Mouse (Mus musculus) heart, postnatal 10 days (tissue): ENCODE results near the gene Ctc1. TPM values are rescaled to one million over a fixed set of nuclear protein-coding genes. Genes with fewer than 3 reads are reported as not detected.

ENCODE experiments used
- DNase-seq, 2 experiments: peaks; one replicate each; pipeline ENCODE4 v3.0.0; 2021
- intact Hi-C: fragments of 180-260 bp; cut with DNase I; formaldehyde crosslinking; loops from one replicate; pipeline ENCODE4 v1.15.1; 2025
- microRNA-seq, 2 experiments: library from miRNA; unstranded; fragments of <30 nt; microRNA quantifications; one replicate each; pipeline ENCODE4 v1.2.0; 2022
- total RNA-seq, 2 experiments: library from RNA; stranded (reverse); gene quantifications; 2 replicates each; pipeline ENCODE4 v1.2.3; 2021

Ctc1 gene
- total RNA-seq, 2 experiments from 2014 or later: 21.9 to 26.6 TPM

DNA sequence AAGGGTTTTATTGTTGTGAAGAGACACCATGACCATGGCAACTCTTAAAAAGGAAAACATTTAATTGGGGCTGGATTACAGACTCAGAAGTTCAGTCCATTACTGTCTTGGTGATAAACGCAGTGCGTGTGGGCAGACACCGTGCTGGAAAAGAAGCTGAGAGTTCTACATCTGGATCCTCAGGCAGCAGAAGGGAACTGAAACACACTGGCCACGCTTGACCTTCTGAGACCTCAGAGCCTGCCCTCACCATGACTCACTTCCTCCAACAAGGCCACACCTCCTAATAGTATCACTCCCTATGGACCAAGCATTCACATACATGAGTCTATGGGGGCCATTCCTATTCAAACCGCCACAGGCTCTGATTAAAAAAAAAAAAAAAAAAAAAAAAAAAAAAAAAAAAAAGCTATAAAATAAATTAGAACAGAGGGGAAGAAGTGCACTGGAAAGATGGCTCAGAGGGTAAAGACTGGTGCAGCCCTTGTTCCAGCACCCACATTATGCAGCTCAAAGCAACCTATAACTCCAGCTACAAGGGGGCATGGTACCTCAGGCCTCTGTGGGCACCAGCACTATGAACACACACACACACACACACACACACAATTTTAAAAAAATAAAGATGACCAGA is 63.2 kb downstream of the Ctc1 start:
- DNase-seq: peak; percentile 35 to 39
- intact Hi-C loops: no loop called here

DNA sequence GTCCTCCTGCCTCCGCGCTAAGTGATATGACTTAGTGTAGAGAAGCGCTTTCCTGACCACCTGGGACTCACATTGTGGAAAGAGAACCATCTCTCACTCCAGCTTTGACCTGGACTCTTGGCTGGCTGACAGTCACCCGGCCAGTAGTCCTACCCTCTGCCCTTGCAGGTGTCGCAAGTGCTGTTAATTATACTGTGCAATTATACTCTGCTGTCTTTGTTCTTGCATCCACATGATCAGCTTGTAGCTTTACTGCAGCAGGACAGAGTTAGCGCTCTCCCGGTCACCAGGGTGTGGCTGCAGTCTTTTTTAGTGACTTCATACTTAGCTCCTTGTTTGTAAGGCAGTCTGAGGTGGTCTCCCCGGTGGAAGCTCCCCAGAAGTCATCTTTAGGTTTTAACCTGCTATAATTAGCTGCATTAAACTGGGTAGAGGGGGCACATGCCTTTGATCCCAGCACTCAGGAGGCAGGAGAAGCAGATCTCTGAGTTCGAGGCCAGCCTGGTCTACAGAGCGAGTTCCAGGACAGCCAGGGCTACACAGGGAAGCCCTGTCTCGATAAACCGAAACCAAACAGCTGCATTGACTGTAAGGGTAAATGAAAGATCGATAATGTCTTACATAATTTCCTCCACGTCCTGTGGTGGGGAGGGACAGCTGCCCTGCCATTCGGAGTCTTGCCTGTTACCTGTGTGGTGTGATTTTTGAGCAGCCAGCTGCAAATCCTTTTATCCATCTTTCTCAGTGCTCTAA is 64.6 kb downstream of the Ctc1 start:
- intact Hi-C loops: no loop called here
- no peak for DNase-seq

- intact Hi-C loops: no loop called here
- DNase-seq: no peak
Measured at GRCm38 (mm10) chr11:69080855-69081222, 65.1 kb downstream of the Ctc1 start.

DNA sequence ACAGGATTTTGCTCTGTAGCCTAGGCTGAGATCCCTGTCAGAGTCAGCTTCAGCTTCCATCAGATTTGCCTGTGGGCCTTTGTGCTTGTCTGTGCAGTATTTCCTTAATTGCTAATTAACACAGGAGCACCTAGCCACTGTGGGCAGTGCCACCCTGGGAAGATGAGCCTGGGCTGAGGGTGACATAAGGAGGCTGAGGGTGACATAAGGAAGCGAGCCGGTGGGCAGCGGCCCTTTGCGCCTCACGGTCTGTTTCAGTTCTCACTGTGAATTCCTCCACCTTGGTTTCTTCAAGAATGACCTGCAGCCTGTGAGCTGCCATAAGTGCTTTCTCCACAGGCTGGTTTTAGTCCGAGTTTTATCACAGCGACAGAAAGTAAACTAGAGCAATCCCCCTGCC is 65.9 kb downstream of the Ctc1 start:
- intact Hi-C loops: no loop called here
- no peak for DNase-seq

- no peak for DNase-seq
- intact Hi-C loops: no loop called here
Measured at GRCm38 (mm10) chr11:69085608-69086007, 69.9 kb downstream of the Ctc1 start.

Small RNAs within 50 kb of the gene (microRNA-seq; reads per million reads assigned to microRNA genes)
- 0.24 to 0.35 reads per million in 2 experiments for gene Mir3062

Other genes starting within 250 kb of the Ctc1 start
- gene Ndel1, start 144.1 kb upstream of the Ctc1 start, total RNA-seq: 10 to 100 TPM; 67.3 to 70.9 TPM
- under 1 TPM; 0.10 to 0.17 TPM for gene Rnf222, start 127.4 kb upstream of the Ctc1 start, total RNA-seq
- gene Rpl26, start 114.3 kb upstream of the Ctc1 start, total RNA-seq: 100 to 1,000 TPM; 777 to 828 TPM
- not detected for gene Odf4, start 88.8 kb upstream of the Ctc1 start, total RNA-seq
- gene Arhgef15, start 58.4 kb upstream of the Ctc1 start, total RNA-seq: 10 to 100 TPM; 43.2 to 49.6 TPM
- 1 to 10 TPM; 3.4 to 4.3 TPM for gene Slc25a35, start 47.8 kb upstream of the Ctc1 start, total RNA-seq
- 10 to 100 TPM; 40.1 to 46.8 TPM for gene Rangrf, start 40.7 kb upstream of the Ctc1 start, total RNA-seq
- 1 to 10 TPM; 9.3 to 9.5 TPM for gene Pfas, start 7.5 kb upstream of the Ctc1 start, total RNA-seq
- gene Aurkb, start 29.7 kb downstream of the Ctc1 start, total RNA-seq: 10 to 100 TPM; 11.6 to 15.4 TPM
- 10 to 100 TPM; 16.7 to 19.4 TPM for gene Borcs6, start 43.8 kb downstream of the Ctc1 start, total RNA-seq
- gene Tmem107, start 54.9 kb downstream of the Ctc1 start, total RNA-seq: 1 to 10 TPM; 5.8 to 7.8 TPM
- 10 to 100 TPM; 71.1 to 85.8 TPM for gene Vamp2, start 72.6 kb downstream of the Ctc1 start, total RNA-seq
- gene Per1, start 79.3 kb downstream of the Ctc1 start, total RNA-seq: 100 to 1,000 TPM in 1 of 2 experiments, 10 to 100 TPM in 1; 61.4 to 101 TPM
- gene Hes7, start 104.5 kb downstream of the Ctc1 start, total RNA-seq: under 1 TPM; 0.17 to 0.34 TPM
- under 1 TPM; 0.42 to 0.60 TPM for gene 9130213A22Rik, start 106.7 kb downstream of the Ctc1 start, total RNA-seq
- gene Aloxe3, start 110.0 kb downstream of the Ctc1 start, total RNA-seq: not detected
- gene Alox12b, start 141.1 kb downstream of the Ctc1 start, total RNA-seq: not detected
- gene Alox8, start 181.9 kb downstream of the Ctc1 start, total RNA-seq: 1 to 10 TPM; 2.0 to 2.2 TPM
- under 1 TPM; 0.41 to 0.60 TPM for gene Gucy2e, start 221.1 kb downstream of the Ctc1 start, total RNA-seq